Mouse (Mus musculus): ENCODE results near the gene Tufm. TPM values are rescaled to one million over a fixed set of nuclear protein-coding genes. Genes with fewer than 3 reads are reported as not detected.

Tufm gene
- polyA plus RNA-seq (2021; fragmentation: Nextera tagmentation): 83.4 and 84.3 TPM in 2 replicates
- long read RNA-seq, experiment 1, transcript Tufm-201 (10 exons, 1,679 nt): major isoform, 271 of 302 reads
- long read RNA-seq, experiment 1, transcript Tufm-202 (9 exons, 1,754 nt): minor isoform, 6 of 302 reads
- long read RNA-seq, experiment 1, partial matches to known transcripts: 19 of 302 reads
- long read RNA-seq, experiment 1, other reads (novel, unspliced or antisense): 6 of 302 reads
- long read RNA-seq, experiment 2, transcript Tufm-201 (10 exons, 1,679 nt): major isoform, 81 of 109 reads
- long read RNA-seq, experiment 2, partial matches to known transcripts: 26 of 109 reads
- long read RNA-seq, experiment 2, other reads (novel, unspliced or antisense): 2 of 109 reads

DNA sequence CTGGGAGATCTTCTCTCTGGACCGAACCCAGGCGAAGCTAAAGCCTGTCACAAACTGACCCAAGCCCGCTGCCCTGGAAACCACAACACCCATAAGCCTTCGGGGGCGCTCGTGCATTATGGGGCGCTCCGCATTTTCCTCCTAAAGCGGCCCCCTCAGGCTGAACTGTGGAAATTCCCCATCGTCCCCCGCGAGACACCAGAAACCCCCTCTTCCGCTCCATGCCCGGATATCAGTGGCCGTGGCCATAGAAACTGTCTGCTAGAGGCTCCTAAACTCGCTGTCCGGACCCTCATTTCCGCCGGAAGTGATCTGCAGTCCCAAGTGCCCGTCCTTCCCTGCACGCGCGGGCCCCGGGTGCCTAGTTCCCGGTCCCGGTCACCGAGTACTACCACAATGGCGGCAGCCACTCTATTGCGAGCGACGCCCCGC is at the start of gene Tufm:
Tufm (plus strand) TSS at position 310 of the 432 bp plus-strand sequence.

DNA sequence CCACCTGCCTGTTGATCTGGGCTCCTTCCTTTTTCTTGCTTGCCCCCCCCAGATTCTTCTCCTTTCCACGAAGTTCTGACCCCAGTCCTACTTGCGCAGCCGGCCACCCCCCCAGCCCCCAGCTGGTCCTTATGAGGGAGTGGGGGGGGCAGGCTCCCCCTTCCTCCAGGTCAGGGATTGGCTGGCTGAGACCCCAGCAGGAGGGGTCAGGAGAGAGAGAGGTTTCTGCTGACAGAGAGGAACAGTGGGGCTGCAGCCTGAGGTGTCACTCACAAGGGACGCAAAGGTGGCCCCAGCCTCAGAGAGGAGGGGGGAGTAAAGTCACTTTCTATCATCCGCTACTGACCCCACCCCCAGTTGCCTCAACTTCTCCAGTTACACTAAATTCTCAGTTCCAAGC is 24.2 kb upstream of the Tufm start, which contains the start of gene Atp2a1:
Atp2a1 (minus strand) TSS at position 105 of the 400 bp plus-strand sequence.

DNA sequence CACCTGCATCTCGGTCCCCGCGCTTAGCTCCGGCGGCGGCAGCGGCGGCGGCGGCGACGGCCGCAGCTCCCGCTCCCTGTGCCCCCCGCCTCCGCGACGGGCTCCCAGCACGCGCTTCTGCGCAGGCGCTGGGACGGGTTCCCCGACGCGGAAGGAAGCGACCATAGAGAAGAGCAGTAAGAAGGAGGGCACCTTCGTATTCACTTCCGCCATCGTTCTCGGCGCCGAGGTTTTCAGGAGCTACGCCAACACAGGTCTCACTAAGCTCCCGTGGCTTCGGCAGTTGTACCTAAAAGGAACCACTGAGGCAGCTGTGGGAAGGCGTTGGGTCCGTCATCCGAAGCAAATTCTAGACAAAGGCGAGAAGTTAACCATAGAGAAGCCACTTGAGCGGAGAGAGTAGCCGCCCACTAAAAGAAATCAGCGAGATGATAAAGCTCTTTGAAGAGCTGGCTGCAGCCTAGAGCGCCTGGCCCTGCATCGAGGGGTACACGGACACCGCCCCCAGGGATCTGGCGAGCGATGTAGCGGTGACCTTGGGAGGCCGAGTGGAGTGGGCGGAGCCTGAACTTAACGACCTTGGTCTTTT is 12.1 kb upstream of the Tufm start, which contains the start of gene Sh2b1:
Sh2b1 (minus strand) TSS at position 432 of the 589 bp plus-strand sequence.

DNA sequence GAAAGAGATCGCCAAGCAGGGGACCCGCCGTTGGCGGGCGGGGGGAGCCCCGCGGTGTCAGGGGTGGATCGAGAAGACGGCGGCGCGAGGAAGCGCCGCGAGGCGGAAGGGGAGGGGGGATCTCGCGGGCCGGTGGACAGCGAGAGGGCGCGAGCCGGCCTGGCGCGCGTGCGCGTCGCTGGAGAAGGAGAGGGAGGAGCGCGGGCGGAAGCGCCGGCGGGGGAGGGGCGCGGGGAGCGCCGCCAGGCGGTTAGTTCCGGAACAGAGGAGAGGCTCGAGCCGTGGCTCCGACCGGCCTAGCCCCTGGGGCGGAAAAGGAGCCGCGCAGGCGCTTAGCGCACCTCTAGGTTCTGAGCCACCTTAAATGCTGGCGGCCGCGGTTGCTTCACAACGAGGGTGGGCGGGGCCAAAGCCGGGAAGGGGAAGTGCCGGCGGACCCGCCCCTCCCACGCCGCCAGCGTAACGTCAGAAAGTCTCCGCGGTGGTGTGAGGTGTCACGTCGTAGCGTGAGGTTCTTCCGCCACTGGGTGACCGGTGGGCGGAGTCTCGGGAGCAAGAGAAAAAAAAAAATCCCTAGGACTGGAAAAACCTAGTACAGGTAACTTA is 16.2 kb downstream of the Tufm start, which contains the start of gene Atxn2l:
Atxn2l (minus strand) TSS at position 165 of the 606 bp plus-strand sequence.

Other genes with a start within 250 kb of the Tufm start
- gene Sbk1, start 214.7 kb upstream of the Tufm start, polyA plus RNA-seq (2021; fragmentation: Nextera tagmentation): 4.2 and 12.0 TPM in 2 replicates
- 0.23 TPM in 1 of 2 replicates, not detected in the other for gene Lat, start 117.8 kb upstream of the Tufm start, polyA plus RNA-seq (2021; fragmentation: Nextera tagmentation)
- gene Spns1, start 109.9 kb upstream of the Tufm start, polyA plus RNA-seq (2021; fragmentation: Nextera tagmentation): 54.9 and 66.0 TPM in 2 replicates
- gene Nfatc2ip, start 90.6 kb upstream of the Tufm start, polyA plus RNA-seq (2021; fragmentation: Nextera tagmentation): 0.64 and 0.77 TPM in 2 replicates
- gene Cd19, start 72.5 kb upstream of the Tufm start, polyA plus RNA-seq (2021; fragmentation: Nextera tagmentation): not detected in 2 replicates
- 7.3 and 9.3 TPM in 2 replicates for gene Rabep2, start 58.6 kb upstream of the Tufm start, polyA plus RNA-seq (2021; fragmentation: Nextera tagmentation)
- gene Atp2a1, start 24.3 kb upstream of the Tufm start, polyA plus RNA-seq (2021; fragmentation: Nextera tagmentation): 0.15 and 0.22 TPM in 2 replicates
- gene Sh2b1, start 11.9 kb upstream of the Tufm start, polyA plus RNA-seq (2021; fragmentation: Nextera tagmentation): 24.0 and 39.6 TPM in 2 replicates
- 24.0 and 51.0 TPM in 2 replicates for gene Atxn2l, start 16.1 kb downstream of the Tufm start, polyA plus RNA-seq (2021; fragmentation: Nextera tagmentation)
- 172 and 199 TPM in 2 replicates for gene Eif3c, start 79.0 kb downstream of the Tufm start, polyA plus RNA-seq (2021; fragmentation: Nextera tagmentation)
- 0.43 and 0.50 TPM in 2 replicates for gene Apobr, start 97.6 kb downstream of the Tufm start, polyA plus RNA-seq (2021; fragmentation: Nextera tagmentation)
- 14.3 and 14.5 TPM in 2 replicates for gene Cln3, start 98.5 kb downstream of the Tufm start, polyA plus RNA-seq (2021; fragmentation: Nextera tagmentation)
- gene Il27, start 107.6 kb downstream of the Tufm start, polyA plus RNA-seq (2021; fragmentation: Nextera tagmentation): not detected in 2 replicates
- gene Nupr1, start 143.5 kb downstream of the Tufm start, polyA plus RNA-seq (2021; fragmentation: Nextera tagmentation): 44.2 and 54.6 TPM in 2 replicates
- gene Sgf29, start 161.9 kb downstream of the Tufm start, polyA plus RNA-seq (2021; fragmentation: Nextera tagmentation): 29.1 and 30.0 TPM in 2 replicates
- 13.9 and 18.1 TPM in 2 replicates for gene Sult1a1, start 189.1 kb downstream of the Tufm start, polyA plus RNA-seq (2021; fragmentation: Nextera tagmentation)
- gene Bola2, start 208.0 kb downstream of the Tufm start, polyA plus RNA-seq (2021; fragmentation: Nextera tagmentation): 240 and 251 TPM in 2 replicates
- 10.0 and 10.4 TPM in 2 replicates for gene Slx1b, start 208.4 kb downstream of the Tufm start, polyA plus RNA-seq (2021; fragmentation: Nextera tagmentation)
- gene Coro1a, start 220.4 kb downstream of the Tufm start, polyA plus RNA-seq (2021; fragmentation: Nextera tagmentation): 128 and 147 TPM in 2 replicates